Mouse (Mus musculus): ENCODE results near the gene Baz2b. TPM values are rescaled to one million over a fixed set of nuclear protein-coding genes. Genes with fewer than 3 reads are reported as not detected.

The Baz2b gene
- polyA plus RNA-seq, 1 experiment from 2014 or later: 46.3 TPM

DNA sequence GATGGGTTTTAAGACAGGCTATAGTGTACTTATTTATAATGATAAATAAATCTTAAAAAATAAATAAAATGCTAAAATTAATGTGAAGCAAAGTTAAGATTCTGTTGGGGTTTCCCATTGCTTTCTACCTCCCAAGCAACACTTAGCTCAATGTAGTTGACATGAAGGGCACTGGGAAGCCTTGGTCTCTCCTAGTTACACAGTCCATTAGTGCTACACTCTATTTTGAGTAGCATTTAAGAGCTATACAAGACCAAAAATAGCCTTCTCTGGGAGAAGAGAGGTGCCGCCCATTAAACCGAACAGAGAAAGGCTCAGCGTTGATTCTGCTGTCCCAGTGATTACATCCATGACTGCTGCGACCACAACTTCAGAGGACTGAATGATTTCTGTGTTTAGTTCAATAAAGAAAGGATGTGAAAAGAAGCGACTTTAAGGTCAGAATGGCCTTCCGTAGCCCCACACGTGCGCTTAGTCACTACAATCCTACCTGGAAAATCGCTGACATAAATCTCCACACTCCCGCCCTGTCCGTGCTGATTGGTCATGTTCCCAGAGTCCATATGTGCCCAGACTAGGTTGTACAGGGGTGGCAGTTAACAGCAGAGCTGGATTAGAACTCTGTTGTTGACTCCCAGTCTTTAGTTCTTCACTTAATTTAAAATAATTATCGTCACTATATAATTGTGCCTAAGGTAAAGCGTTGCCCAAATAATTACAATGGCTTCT lies 257.2 kb downstream of the Baz2b start:
- no peak overlapping the region for H3K27ac ChIP-seq

DNA sequence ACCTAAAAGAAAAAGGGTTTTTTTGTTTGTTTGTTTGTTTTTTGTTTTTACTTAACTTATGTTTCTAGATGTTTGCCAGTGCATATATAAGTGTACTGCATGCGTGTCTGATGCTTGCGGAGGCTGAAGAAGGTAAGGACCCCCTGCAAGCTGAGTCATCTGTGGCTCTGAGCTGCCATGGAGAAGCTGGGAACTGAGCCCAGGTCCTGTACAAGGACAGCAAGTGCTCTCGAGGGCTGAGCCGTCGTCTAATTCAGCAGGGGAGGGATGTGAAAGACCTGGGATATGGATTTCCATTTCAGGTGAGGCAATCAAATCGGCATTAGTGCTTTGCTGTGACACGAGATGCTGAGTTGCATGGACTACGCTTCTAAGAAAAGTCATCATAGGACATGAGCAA lies 257.9 kb downstream of the Baz2b start:
- no peaks in the 10 kb centered on the region for H3K4me1 ChIP-seq (replicated peaks)
- no peak overlapping the region for H3K4me2 ChIP-seq (replicated peaks)
- no peak overlapping the region for H3K27ac ChIP-seq
- H3K4me3 ChIP-seq (replicated peaks): no peak overlapping the region
- no peak for ATAC-seq
- H3K9ac ChIP-seq: no peak overlapping the region
- 89% methylated on average over 8 of the region's 8 CpGs for WGBS
- no peaks in the 10 kb centered on the region for H3K27me3 ChIP-seq (replicated peaks)
- H3K36me3 ChIP-seq: peaks cover 5% of the 10 kb centered on the region; the same call in 1 of the 2 replicates
- H3K9me3 ChIP-seq: no peaks in the 10 kb centered on the region

More for the DNA sequence above, 257.2 kb downstream of the Baz2b start:
- H3K4me3 ChIP-seq (replicated peaks): no peak overlapping the region
- H3K27me3 ChIP-seq (replicated peaks): no peaks in the 10 kb centered on the region
- H3K9ac ChIP-seq: no peak overlapping the region
- H3K9me3 ChIP-seq: no peaks in the 10 kb centered on the region
- no peak for ATAC-seq
- WGBS: 91% methylated on average over 13 of the region's 13 CpGs
- H3K36me3 ChIP-seq: peaks cover 5% of the 10 kb centered on the region; the same call in 1 of the 2 replicates
- no peaks in the 10 kb centered on the region for H3K4me1 ChIP-seq (replicated peaks)
- H3K4me2 ChIP-seq (replicated peaks): no peak overlapping the region

DNA sequence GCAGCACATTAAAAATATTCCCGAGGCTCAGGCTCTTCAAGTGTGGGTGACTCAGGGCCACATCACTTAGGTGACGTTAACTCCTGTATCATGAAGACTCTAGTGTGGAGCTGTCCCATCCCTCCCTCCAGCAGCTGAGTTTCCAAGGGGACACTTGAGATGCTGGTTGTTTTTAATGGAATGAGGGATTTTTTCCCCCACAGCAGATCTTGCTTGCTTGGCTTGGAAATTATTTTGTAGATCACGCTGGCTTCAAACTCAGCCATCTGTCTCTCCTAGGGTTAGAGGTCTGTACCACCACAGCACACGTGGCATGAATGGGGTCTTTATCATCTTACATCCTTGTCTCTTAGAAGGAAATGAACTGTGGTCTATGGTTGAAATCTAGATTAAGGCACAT lies 258.5 kb downstream of the Baz2b start:
- Histone ChIP-seq H3K4me2 (replicated peaks) (no peak overlapping the region), H3K4me1 (replicated peaks) (no peaks in the 10 kb centered on the region), H3K27me3 (replicated peaks) (no peaks in the 10 kb centered on the region), H3K9me3 (no peaks in the 10 kb centered on the region), H3K4me3 (replicated peaks) (no peak overlapping the region), H3K36me3 (peaks cover 5% of the 10 kb centered on the region; the same call in 1 of the 2 replicates), H3K9ac (no peak overlapping the region), H3K27ac (no peak overlapping the region)
- ATAC-seq: no peak
- 88% methylated on average over 4 of the region's 4 CpGs for WGBS

DNA sequence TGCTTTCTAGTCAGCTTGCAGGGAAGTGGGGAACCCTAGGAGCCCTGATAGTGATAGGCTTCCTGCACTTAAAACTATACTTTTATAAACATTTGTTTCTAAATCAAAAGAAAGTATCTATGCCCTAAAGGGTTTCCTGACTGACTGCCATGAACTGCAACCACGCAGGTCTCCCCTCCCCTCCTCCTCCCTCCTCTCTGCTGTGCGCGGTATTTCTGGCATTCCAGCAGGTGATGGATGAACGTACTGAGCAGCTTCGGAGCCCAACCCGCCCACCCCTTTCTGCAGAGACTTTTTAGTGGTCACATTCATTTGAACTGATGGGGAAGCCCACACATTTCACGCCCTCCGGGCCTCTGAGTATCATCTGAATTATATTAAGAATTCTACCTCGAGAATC lies 273.3 kb downstream of the Baz2b start:
- H3K27ac ChIP-seq: no peak overlapping the region
- H3K9me3 ChIP-seq: no peaks in the 10 kb centered on the region
- H3K4me2 ChIP-seq (replicated peaks): no peak overlapping the region
- no peaks in the 10 kb centered on the region for H3K4me1 ChIP-seq (replicated peaks)
- H3K9ac ChIP-seq: no peak overlapping the region
- H3K4me3 ChIP-seq (replicated peaks): no peak overlapping the region
- 0 out of 2 replicates have a peak, but pooled peaks cover 6% of the 10 kb centered on the region for H3K36me3 ChIP-seq
- no peak for ATAC-seq
- 32% methylated on average over 9 of the region's 9 CpGs for WGBS
- no peaks in the 10 kb centered on the region for H3K27me3 ChIP-seq (replicated peaks)

DNA sequence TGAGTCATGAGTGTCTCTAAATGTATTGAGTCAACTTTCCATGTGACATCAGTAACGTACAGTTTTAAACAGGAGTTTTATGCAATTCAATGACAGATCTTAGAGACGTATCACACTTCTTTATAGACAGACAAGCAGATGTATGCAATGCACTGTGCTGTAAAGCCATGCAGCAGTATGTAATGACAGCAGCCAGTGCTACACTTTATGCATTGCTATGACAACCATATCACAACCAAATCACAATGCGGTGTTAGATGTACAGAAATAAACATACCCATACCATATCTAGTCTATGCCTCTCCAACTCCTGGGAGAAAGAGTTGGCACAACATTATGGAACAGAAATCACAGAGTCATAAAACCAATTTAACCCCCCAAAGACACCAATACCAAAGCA lies 276.5 kb downstream of the Baz2b start:
- Histone ChIP-seq H3K9ac (no peak overlapping the region), H3K27ac (no peak overlapping the region), H3K4me1 (replicated peaks) (no peaks in the 10 kb centered on the region), H3K4me3 (replicated peaks) (no peak overlapping the region), H3K27me3 (replicated peaks) (no peaks in the 10 kb centered on the region), H3K4me2 (replicated peaks) (no peak overlapping the region), H3K36me3 (0 out of 2 replicates have a peak, but pooled peaks cover 4% of the 10 kb centered on the region), H3K9me3 (no peaks in the 10 kb centered on the region)
- 89% methylated on average over 3 of the region's 3 CpGs for WGBS
- ATAC-seq: no peak

DNA sequence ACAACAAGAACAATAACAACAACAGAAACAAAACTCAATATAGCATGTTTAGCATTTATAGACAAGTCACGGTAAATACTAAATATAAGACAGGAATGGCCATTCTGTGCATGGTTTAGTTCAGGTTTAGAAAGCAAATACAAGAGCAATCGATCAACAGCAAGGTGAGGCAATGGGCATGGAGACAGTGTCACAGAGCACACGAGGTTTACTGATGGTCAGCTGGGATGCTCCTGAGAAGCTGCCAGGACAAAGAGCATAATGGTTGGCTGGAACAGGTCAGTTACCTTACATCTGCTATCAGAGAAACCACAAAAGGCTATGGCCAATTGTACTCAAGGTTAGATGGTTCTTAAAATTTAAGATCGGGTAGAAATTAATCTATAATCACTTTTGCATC lies 277.4 kb downstream of the Baz2b start:
- H3K4me1 ChIP-seq (replicated peaks): no peaks in the 10 kb centered on the region
- 93% methylated on average over 4 of the region's 4 CpGs for WGBS
- 0 out of 2 replicates have a peak, but pooled peaks cover 4% of the 10 kb centered on the region for H3K36me3 ChIP-seq
- H3K9me3 ChIP-seq: no peaks in the 10 kb centered on the region
- no peak overlapping the region for H3K9ac ChIP-seq
- H3K27me3 ChIP-seq (replicated peaks): no peaks in the 10 kb centered on the region
- H3K27ac ChIP-seq: no peak overlapping the region
- no peak overlapping the region for H3K4me3 ChIP-seq (replicated peaks)
- H3K4me2 ChIP-seq (replicated peaks): no peak overlapping the region
- ATAC-seq: no peak

DNA sequence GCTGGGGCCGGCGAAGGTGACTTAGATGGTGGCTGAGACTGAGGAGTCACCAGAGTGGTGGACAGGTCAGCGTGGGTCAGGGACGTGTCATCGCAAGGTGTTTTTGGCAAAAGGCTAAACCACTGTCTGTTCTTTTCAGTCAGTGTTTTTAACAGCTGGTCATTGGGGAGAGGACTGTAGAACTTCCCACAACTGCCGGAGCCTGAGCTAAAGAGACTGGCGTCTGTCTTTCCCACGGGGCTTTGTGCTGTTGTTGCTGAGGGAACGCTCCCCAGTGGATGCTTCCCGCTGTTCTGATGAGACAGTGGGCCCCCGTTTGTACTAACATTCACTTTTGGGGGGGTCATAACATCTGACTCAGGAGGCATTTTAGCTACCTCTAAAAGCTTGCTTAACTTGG lies 296.0 kb downstream of the Baz2b start:
- peaks cover 29% of the 10 kb centered on the region for H3K36me3 ChIP-seq
- no peak overlapping the region for H3K4me3 ChIP-seq (replicated peaks)
- no peak for ATAC-seq
- no peak overlapping the region for H3K4me2 ChIP-seq (replicated peaks)
- H3K9me3 ChIP-seq: no peaks in the 10 kb centered on the region
- 91% methylated on average over 11 of the region's 11 CpGs for WGBS
- H3K27me3 ChIP-seq (replicated peaks): no peaks in the 10 kb centered on the region
- no peaks in the 10 kb centered on the region for H3K4me1 ChIP-seq (replicated peaks)
- no peak overlapping the region for H3K27ac ChIP-seq
- no peak overlapping the region for H3K9ac ChIP-seq

DNA sequence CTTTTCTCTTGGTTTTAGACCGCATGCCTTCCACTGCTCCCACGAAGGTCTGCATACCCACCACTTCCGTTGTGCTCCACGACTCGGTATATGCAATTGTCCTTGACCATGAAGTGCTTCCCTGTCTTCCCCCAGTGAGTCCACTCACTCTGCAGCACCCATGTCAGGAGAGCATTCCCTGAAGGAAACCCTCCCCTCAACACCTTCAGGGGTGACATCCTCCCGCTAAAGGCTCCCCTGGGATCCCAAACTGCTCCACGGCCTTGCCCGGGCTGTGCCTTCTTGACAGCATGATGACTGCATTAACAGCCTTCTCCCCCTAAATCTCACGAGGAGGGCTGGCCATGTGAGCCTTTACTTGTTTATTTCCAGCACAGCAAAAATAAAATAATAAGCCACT lies 301.6 kb downstream of the Baz2b start:
- 84% methylated on average over 9 of the region's 9 CpGs for WGBS
- Histone ChIP-seq H3K27ac (no peak overlapping the region), H3K4me3 (replicated peaks) (no peak overlapping the region), H3K27me3 (replicated peaks) (no peaks in the 10 kb centered on the region), H3K4me1 (replicated peaks) (no peaks in the 10 kb centered on the region), H3K9me3 (no peaks in the 10 kb centered on the region), H3K9ac (no peak overlapping the region), H3K4me2 (replicated peaks) (no peak overlapping the region), H3K36me3 (peaks cover 19% of the 10 kb centered on the region)
- ATAC-seq: no peak

DNA sequence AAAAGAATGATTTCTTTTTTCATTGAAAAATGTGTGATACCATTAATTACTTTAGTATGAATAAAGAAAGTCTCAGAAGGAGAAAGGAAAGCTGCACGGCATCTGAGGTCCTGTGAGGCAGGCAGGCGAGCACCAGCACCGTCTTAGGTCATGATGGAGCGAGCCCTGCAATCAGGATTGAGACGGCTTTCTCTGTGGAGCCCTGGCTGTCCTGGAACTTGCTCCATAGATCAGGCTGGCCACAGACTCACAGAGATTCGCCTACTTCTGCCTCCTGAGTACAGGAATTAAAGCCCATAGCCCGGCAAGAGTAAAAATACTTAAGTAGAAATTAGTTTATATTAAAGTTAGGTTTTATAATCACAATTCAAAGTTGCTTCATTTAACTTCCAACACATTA lies 305.6 kb downstream of the Baz2b start:
- no peak overlapping the region for H3K4me2 ChIP-seq (replicated peaks)
- no peak overlapping the region for H3K27ac ChIP-seq
- WGBS: 85% methylated on average over 7 of the region's 7 CpGs
- H3K9me3 ChIP-seq: no peaks in the 10 kb centered on the region
- H3K4me3 ChIP-seq (replicated peaks): no peak overlapping the region
- no peak overlapping the region for H3K9ac ChIP-seq
- no peaks in the 10 kb centered on the region for H3K4me1 ChIP-seq (replicated peaks)
- no peaks in the 10 kb centered on the region for H3K27me3 ChIP-seq (replicated peaks)
- ATAC-seq: no peak
- H3K36me3 ChIP-seq: peaks cover 26% of the 10 kb centered on the region; the same call in 1 of the 2 replicates

DNA sequence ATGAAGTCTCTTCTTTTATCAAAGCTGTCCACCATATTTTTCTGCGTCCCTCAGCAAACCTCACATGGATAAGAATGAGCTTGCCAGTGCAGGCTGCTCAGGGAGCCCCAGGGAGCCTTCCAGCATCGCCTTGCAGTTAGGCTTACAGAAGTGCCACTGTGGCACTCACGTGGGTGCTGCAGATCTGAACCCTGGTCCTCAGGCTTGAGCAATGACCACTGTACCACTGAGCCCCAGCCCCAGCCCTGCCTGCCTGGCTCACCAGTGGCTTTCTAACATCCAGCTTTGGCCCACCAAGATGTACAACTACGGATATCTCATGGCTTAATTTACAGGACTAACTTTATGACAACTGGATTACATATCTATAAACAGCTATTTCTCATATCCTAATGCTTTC lies 311.0 kb downstream of the Baz2b start:
- whole genome bisulfite sequencing: 90% methylated on average over 4 of the region's 4 CpGs
- H3K4me1 ChIP-seq (replicated peaks): 0 out of 2 replicates have a peak, but pooled peaks cover 4% of the 10 kb centered on the region
- no peak overlapping the region for H3K9ac ChIP-seq
- no peak overlapping the region for H3K27ac ChIP-seq
- no peak overlapping the region for H3K4me3 ChIP-seq (replicated peaks)
- H3K4me2 ChIP-seq (replicated peaks): no peak overlapping the region
- no peaks in the 10 kb centered on the region for H3K9me3 ChIP-seq
- peaks cover 18% of the 10 kb centered on the region; the same call in 1 of the 2 replicates for H3K36me3 ChIP-seq
- H3K27me3 ChIP-seq (replicated peaks): no peaks in the 10 kb centered on the region
- no peak for ATAC-seq

DNA sequence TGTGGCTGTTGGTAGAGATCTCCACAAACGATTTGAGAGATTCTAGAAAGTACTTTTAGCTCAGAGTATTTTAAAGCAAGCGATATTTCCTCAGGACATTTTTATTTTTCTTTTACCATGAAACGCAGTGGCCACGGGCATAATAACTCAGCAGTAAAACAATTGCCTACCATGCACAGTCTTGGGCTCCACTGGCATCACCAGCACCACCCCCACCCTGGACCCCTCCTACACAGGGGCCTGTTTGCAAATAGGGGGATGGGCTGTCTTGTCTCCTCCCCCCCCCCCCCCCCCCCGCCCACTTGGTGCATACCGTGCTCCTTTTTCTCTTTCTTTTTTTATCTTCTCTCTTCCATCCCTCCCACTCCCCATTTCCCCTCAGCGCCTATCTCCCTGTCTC lies 311.5 kb downstream of the Baz2b start:
- WGBS: 80% methylated on average over 6 of the region's 7 CpGs
- Histone ChIP-seq H3K27ac (no peak overlapping the region), H3K4me2 (replicated peaks) (no peak overlapping the region), H3K27me3 (replicated peaks) (no peaks in the 10 kb centered on the region), H3K9me3 (no peaks in the 10 kb centered on the region), H3K9ac (no peak overlapping the region), H3K4me1 (replicated peaks) (0 out of 2 replicates have a peak, but pooled peaks cover 4% of the 10 kb centered on the region), H3K36me3 (peaks cover 15% of the 10 kb centered on the region; the same call in 1 of the 2 replicates), H3K4me3 (replicated peaks) (no peak overlapping the region)
- no peak for ATAC-seq

DNA sequence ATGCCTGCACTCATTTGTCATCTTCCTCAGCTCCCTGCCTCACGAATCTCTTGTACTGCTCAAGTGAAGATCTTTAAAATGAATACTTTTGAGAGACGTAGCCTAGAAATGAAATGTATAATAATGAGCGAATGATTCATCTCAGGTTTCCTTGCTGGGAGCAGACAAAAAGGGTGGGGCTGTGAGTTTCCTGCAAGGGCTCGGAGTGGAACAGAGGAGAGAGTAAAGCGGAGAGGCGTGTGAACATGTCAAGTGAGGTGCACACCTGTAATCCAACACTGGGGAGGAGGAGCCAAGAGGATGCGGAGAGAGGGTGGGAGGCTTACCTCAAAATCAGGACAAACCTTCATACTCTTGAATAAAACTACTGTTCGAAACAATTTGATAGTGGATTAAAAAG lies 312.8 kb downstream of the Baz2b start:
- H3K4me2 ChIP-seq (replicated peaks): no peak overlapping the region
- no peaks in the 10 kb centered on the region for H3K27me3 ChIP-seq (replicated peaks)
- H3K4me1 ChIP-seq (replicated peaks): 0 out of 2 replicates have a peak, but pooled peaks cover 4% of the 10 kb centered on the region
- H3K4me3 ChIP-seq (replicated peaks): no peak overlapping the region
- H3K9me3 ChIP-seq: no peaks in the 10 kb centered on the region
- peak; percentile 86 for ATAC-seq
- 43% methylated on average over 8 of the region's 8 CpGs for WGBS
- H3K9ac ChIP-seq: no peak overlapping the region
- no peak overlapping the region for H3K27ac ChIP-seq
- H3K36me3 ChIP-seq: 0 out of 2 replicates have a peak, but pooled peaks cover 13% of the 10 kb centered on the region

DNA sequence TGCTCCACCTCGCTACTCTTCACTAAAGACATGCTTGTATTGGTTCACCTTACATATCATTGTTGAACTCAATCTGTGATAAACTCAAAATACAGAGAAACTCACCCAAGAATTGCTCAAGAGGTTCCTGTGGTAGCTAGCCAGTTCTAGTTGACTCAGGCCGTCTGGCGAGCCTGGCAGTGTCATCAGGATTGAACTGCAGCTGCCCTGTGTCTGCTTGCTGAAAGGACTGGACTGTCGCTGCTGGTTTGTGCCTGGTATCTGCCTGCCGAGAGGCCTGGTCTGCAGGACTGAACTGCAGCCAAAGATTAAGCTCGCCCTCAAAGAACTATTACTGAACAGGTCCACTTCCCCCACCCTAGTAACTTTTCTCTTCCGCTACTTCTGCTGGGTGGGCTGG lies 313.2 kb downstream of the Baz2b start:
- Histone ChIP-seq H3K9me3 (no peaks in the 10 kb centered on the region), H3K9ac (no peak overlapping the region), H3K27ac (no peak overlapping the region), H3K4me2 (replicated peaks) (no peak overlapping the region), H3K27me3 (replicated peaks) (no peaks in the 10 kb centered on the region), H3K4me3 (replicated peaks) (no peak overlapping the region), H3K4me1 (replicated peaks) (0 out of 2 replicates have a peak, but pooled peaks cover 4% of the 10 kb centered on the region), H3K36me3 (0 out of 2 replicates have a peak, but pooled peaks cover 10% of the 10 kb centered on the region)
- 48% methylated on average over 7 of the region's 7 CpGs for WGBS
- peak; percentile 55 for ATAC-seq
